Mouse (Mus musculus) ovary, postnatal 14 days (tissue): ENCODE results near the gene Pum1.

Experiments
- DNase-seq: peaks from one replicate; pipeline ENCODE4 v3.0.0; 2022; ENCODE audit warnings: low spot score

Pum1 gene

DNA sequence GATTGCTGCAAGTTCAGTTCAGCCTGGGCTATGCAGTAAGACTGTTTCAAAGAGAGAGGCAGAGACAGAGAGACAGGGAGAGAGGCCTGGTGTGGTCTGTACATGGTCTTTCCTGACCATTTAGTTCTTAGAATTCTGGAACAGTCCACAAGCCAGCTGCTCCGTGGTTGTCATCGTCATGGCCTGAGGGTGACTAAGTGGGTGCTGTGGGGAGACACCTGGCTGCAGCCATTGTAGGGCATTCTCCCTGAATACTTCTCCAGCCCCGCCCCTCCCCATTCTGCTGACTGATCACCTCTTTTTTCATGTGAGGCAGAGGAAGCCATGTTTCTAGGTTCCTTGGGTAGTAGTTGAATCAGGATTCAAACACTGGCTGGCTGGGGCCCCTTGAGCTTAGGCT is 156.7 kb downstream of the Pum1 start:
- DNase-seq, result no peak

DNA sequence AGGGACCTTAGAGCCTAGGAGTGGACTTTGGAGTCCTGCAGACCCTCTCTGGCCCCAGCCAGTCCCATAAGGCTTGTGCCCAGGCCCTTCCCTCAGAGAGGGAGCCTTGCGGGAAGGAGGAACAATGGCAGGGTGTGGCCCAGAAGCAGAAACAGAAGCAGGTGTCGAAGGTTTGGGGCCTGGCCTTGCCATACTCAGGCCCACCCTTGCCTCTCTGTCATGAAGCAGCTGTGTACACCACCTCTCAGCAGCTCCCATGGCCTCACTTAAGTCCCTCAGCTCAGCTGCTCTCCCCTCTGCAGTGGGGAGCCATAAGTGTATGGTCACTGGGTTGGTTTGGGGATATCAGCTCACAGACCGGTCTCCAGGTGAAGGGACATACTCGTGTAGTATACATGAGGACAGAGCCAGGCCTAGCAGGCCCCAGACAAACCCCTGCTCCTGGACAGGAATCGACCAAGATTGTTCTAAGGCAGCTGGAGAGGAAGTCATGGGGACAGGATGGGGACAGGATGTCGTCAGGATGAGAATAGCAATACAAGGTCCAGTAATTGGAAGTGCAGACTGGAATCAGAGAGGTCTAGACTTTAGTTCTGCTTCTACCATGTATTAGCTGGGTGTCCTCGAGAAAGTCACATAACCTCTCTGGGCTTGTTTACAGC is 157.6 kb downstream of the Pum1 start:
- no peak for DNase-seq

- peak; percentile 27 for DNase-seq
These were observed 165.9 kb downstream of the Pum1 start for GRCm38 (mm10) chr4:130828851-130829673.
